Mouse (Mus musculus) gastrocnemius, postnatal 10 days (tissue): ENCODE measurements around the gene Barx2. TPM values are rescaled to one million over a fixed set of nuclear protein-coding genes. Genes with fewer than 3 reads are reported as not detected.
"Not testable (repeated sequence)": the region's sequence is repeated elsewhere in the genome, so short reads cannot be mapped to it uniquely, and the experiment has no call there.

ENCODE experiments used
- DNase-seq: peaks from one replicate; pipeline ENCODE4 v3.0.0; 2021; ENCODE audit warnings: mixed read lengths
- long read RNA-seq, 2 experiments: library from polyadenylated mRNA; stranded (forward); transcript quantifications; one replicate each; pipeline ENCODE4 v2.0.0; 2021
- total RNA-seq, 2 experiments: library from RNA; stranded (reverse); gene quantifications; 2 replicates each; pipeline ENCODE4 v1.2.3; 2021

The Barx2 gene
- 10 to 100 TPM; 10.5 to 10.7 TPM for total RNA-seq
- long read RNA-seq, experiment 1, partial matches to known transcripts, result 4 of 8 reads
- long read RNA-seq, experiment 1, other reads (novel, unspliced or antisense), result 0 of 8 reads
- long read RNA-seq, experiment 2, partial matches to known transcripts, result 0 of 2 reads
- long read RNA-seq, experiment 2, other reads (novel, unspliced or antisense), result 1 of 2 reads

DNA sequence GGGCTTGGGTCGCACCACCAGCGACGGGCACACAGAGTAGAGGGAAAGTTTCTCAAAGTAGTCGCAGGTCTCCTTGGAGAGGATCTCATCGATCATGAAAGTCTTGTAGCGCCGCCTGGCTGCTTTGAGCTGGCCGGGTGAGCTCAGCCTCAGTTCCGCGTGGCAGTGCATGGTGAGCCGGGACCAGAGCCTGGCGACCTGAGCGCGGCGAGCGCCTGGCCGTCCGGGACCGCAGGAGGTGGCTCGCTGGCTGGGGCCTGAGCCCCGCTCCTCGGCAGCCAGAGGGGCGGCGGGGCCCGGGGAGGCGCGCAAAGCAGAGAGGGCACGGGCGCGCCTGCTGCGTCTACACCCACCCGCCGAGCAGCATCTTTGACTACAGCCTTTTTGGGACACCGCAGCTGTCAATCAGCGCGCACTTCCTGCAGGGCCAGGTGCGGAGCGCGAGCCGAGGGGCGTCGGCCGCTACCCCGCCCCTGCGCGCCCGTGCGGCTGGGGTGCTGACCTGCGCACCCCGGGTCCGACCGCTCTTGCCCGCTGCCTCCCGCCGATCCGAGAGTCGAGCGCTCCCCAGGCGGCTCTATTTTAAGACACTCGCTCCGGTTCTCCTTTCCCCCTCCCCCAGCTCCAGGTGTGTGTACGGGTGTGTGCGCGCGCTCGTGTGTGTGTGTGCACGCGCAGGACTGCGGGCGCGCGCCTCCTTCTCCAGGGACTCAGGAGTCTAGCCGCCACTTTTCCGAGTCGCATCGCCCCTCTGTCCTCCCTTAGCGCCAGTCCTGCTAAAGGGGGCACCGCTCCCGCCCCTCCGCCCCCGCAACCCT lies at the start of gene Barx2:
TSS of gene Barx2 (minus strand) at position 542 of the 818 bp plus-strand sequence.
- DNase-seq, result peak; percentile 58

DNA sequence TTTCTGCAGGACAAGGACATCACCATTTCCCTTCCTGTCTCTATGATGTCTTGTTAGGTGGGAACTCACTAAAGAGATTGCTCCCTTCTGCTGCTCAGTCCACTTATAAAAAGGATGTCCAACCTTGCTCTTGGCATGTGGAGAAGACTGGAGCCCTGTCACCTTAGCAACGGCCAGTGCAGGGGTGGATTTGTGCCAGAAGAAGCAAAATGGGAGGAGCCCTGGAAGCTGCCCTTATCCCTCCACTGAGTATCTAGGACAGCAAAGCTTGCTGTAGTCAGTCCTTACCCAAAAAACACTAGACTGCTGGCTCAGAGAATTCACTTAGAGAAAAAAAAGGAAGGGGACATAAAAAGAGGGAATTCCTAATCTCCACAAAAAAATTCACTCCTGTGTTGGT lies 49.0 kb upstream of the Barx2 start:
- DNase-seq, result no peak

DNA sequence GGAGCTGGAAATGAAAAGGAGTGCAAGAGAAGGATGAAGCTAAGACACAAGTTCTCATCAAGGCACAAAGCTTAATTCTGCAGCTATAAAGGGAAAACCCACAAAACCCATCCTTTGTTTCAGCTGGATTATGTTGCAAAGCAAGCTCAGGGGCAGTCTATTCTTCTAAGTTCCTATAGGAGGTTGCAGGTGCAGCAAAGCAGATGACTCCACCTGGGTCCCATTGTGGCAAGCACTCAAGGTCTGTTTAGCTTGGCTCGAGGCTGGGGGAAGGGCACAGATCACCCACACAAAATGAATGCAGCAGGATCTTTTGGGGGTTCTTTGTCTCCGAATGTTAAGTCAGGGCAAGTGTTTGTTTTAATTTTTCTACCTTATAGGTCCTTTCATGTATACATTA lies 47.2 kb upstream of the Barx2 start:
- no peak for DNase-seq

DNA sequence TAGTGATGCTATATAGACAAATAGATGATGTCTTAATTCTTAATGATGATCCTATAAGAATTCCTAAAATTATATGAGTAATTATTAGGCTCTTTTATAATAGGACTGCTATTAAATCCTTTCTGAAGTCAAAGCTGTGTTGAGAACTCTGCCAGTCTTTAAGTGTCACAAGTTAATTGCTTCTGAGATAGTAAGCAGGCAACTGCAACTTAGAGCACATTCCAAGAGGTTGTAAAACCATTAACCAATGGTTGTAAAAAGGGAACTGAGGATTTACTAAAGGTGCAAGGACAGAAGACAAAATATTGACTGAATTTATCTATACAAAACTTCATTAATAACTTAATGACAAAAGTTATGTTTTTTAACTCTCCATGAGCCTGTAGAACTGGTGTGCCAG lies 44.9 kb upstream of the Barx2 start:
- DNase-seq, result no peak

- DNase-seq, result no peak
These were observed 37.2 kb upstream of the Barx2 start for GRCm38 (mm10) chr9:31950506-31950905.

GRCm38 (mm10) chr9:31949031-31949430 lies 35.8 kb upstream of the Barx2 start:
- no peak for DNase-seq

GRCm38 (mm10) chr9:31947051-31947450 lies 33.8 kb upstream of the Barx2 start:
- no peak for DNase-seq

- no peak for DNase-seq
These were observed 29.1 kb upstream of the Barx2 start for GRCm38 (mm10) chr9:31942334-31942733.

GRCm38 (mm10) chr9:31936486-31936885 lies 23.2 kb upstream of the Barx2 start:
- DNase-seq, result not testable (repeated sequence)

- no peak for DNase-seq
These were observed 18.4 kb upstream of the Barx2 start for GRCm38 (mm10) chr9:31931691-31932090.

GRCm38 (mm10) chr9:31931255-31931654 lies 18.0 kb upstream of the Barx2 start:
- no peak for DNase-seq

DNA sequence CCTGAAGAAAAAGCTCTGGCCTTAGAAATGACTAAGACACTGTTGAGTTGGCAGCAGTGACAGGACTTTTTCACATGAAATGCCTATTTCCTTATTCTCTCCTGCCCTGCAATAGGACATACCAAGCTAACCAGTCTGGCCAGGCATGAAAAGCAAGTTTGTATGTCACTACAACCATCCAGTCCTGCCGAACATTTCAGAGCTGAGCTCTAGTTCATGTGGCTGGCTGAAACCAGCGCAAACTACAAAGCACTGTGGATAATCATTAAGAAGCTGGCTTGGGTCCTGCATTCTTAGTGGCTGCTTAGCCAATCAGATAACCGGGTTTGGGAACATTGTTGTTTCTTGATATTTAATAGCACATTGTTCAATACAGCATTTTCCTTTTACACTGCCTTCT lies 13.5 kb upstream of the Barx2 start:
- no peak for DNase-seq

GRCm38 (mm10) chr9:31925830-31926624 lies 12.8 kb upstream of the Barx2 start:
- DNase-seq, result peak; percentile 86

- no peak for DNase-seq
These were observed 10.3 kb upstream of the Barx2 start for GRCm38 (mm10) chr9:31923529-31923928.

GRCm38 (mm10) chr9:31919802-31920201 lies 6.5 kb upstream of the Barx2 start:
- DNase-seq, result no peak

GRCm38 (mm10) chr9:31916421-31916820 lies 3.2 kb upstream of the Barx2 start:
- DNase-seq, result no peak

- DNase-seq, result peak; percentile 7
These were observed 1.6 kb upstream of the Barx2 start for GRCm38 (mm10) chr9:31914871-31915270.

GRCm38 (mm10) chr9:31913739-31914591 lies 703 bp upstream of the Barx2 start:
- DNase-seq, result peak; percentile 7

DNA sequence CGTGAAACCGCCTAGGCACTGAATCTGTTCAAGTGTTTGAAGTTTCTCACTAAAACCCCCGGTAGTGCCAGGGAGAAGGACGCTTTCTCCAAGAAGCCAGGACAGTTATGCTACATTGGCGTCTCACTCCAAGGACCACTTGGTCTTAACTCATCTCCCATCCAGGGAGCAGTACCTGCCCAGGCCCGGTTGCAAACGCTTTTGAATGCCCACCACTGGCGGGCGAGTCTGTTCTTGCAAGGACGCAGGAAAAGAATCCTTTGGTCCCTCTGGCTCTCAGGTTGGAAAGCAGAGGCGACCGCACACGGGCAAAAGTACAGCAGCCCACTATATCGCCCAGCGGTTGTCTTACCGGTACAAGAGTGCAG lies 725 bp downstream of the Barx2 start:
- DNase-seq, result no peak

DNA sequence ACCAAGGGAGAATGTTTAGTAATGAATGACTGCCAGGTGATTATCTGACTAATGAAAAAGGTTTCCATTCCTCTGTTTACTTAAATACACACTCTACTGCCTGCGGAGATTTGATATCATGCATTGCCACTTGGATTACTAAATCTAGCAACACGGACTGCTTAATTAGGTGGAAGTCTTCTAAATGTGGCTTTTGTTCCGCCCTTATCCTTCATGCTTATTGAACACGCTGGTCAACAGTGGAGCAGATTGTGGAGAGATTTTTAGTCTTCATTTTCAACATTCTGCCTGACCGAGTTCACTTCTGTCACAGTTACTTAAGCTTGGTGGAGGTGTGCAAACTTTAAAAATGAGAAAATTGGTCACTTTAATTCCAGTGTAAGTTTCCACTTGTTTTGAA lies 3.0 kb downstream of the Barx2 start:
- no peak for DNase-seq

GRCm38 (mm10) chr9:31901781-31902180 lies 11.5 kb downstream of the Barx2 start:
- no peak for DNase-seq

GRCm38 (mm10) chr9:31894775-31895320 lies 18.4 kb downstream of the Barx2 start:
- DNase-seq, result no peak
